Mouse (Mus musculus): ENCODE measurements around the gene Lmln. TPM values are rescaled to one million over a fixed set of nuclear protein-coding genes. Genes with fewer than 3 reads are reported as not detected.
"Not testable (repeated sequence)": the region's sequence is repeated elsewhere in the genome, so short reads cannot be mapped to it uniquely, and the experiment has no call there.

The Lmln gene
- polyA plus RNA-seq, 1 experiment from 2014 or later = 1.6 TPM

DNA sequence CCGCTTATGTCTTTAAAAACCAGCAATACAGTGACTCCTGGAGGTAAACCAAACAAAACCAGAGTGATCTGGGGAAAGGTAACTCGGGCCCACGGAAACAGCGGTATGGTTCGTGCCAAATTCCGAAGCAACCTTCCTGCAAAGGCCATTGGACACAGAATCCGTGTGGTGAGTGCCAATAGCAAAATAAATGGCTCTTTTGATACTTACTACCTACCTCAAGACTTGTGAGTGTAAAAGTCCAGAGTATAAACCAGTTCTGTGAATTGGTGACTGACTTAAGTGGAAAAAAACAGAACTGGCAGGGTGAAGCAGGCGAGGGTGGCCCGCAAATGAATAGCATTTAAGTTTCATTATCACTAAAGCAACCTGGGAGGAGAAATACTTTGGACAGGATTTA lies 3.7 kb upstream of the Lmln start:
- not testable (repeated sequence) for ATAC-seq (ENCODE audit: insufficient read depth, low FRiP score, low read depth); H3K27me3 ChIP-seq (replicated peaks); H3K4me3 ChIP-seq (replicated peaks); H3K9me3 ChIP-seq; H3K9ac ChIP-seq; H3K27ac ChIP-seq
- peak overlapping the region; percentile 54; the same call in 1 of the 2 replicates for H3K4me2 ChIP-seq
- H3K36me3 ChIP-seq = peaks cover 22% of the 10 kb centered on the region
- H3K4me1 ChIP-seq = peaks cover 29% of the 10 kb centered on the region
- 82% methylated on average over 9 of the region's 9 CpGs for WGBS

- H3K36me3 ChIP-seq = peaks cover 22% of the 10 kb centered on the region
- no peak overlapping the region for H3K4me3 ChIP-seq (replicated peaks)
- H3K4me2 ChIP-seq = no peak overlapping the region
- no peak for ATAC-seq (ENCODE audit: insufficient read depth, low FRiP score, low read depth)
- peaks cover 32% of the 10 kb centered on the region for H3K4me1 ChIP-seq
- H3K27ac ChIP-seq = no peak overlapping the region
- 72% methylated on average over 1 of the region's 1 CpGs for WGBS
- no peak overlapping the region for H3K9ac ChIP-seq
- no peaks in the 10 kb centered on the region for H3K9me3 ChIP-seq
- H3K27me3 ChIP-seq (replicated peaks) = no peaks in the 10 kb centered on the region
These were observed 2.9 kb upstream of the Lmln start for GRCm38 (mm10) chr16:33059471-33059870.

DNA sequence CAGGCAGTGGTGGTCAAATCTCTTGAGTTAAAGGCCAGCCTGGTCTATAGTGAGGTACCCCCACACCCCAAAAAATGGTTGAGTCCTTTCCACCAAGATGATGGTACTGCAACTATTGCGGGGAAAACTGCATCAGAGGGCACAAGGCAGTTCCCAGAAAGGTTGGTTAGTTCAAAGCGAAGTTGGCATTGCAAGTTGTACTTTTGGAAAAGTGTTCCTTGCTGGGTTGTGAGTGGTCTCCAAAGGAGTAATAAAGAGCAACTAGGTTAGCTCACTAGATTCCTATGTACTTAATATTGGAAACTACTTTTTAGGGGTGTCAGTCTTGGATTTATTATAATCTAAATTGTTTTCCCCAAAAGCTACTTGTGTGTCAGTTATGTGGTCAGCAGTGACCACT lies 1.4 kb upstream of the Lmln start:
- Histone ChIP-seq H3K4me1 (peaks cover 32% of the 10 kb centered on the region), H3K9me3 (no peaks in the 10 kb centered on the region), H3K27ac (no peak overlapping the region), H3K4me2 (no peak overlapping the region), H3K27me3 (replicated peaks) (no peaks in the 10 kb centered on the region), H3K4me3 (replicated peaks) (no peak overlapping the region), H3K9ac (no peak overlapping the region), H3K36me3 (peaks cover 22% of the 10 kb centered on the region)
- ATAC-seq (ENCODE audit: insufficient read depth, low FRiP score, low read depth) = no peak
- 77% methylated on average over 2 of the region's 2 CpGs for WGBS

GRCm38 (mm10) chr16:33061400-33061799 lies 921 bp upstream of the Lmln start:
- H3K9ac ChIP-seq = no peak overlapping the region
- no peak overlapping the region; the same call in 1 of the 2 replicates for H3K4me3 ChIP-seq (replicated peaks)
- 51% methylated on average over 11 of the region's 11 CpGs for WGBS
- no peak for ATAC-seq (ENCODE audit: insufficient read depth, low FRiP score, low read depth)
- no peaks in the 10 kb centered on the region for H3K9me3 ChIP-seq
- H3K36me3 ChIP-seq = peaks cover 22% of the 10 kb centered on the region
- peaks cover 32% of the 10 kb centered on the region for H3K4me1 ChIP-seq
- no peaks in the 10 kb centered on the region for H3K27me3 ChIP-seq (replicated peaks)
- H3K4me2 ChIP-seq = peak overlapping the region; percentile 87
- peak overlapping the region; percentile 82; the same call in 1 of the 2 replicates for H3K27ac ChIP-seq

DNA sequence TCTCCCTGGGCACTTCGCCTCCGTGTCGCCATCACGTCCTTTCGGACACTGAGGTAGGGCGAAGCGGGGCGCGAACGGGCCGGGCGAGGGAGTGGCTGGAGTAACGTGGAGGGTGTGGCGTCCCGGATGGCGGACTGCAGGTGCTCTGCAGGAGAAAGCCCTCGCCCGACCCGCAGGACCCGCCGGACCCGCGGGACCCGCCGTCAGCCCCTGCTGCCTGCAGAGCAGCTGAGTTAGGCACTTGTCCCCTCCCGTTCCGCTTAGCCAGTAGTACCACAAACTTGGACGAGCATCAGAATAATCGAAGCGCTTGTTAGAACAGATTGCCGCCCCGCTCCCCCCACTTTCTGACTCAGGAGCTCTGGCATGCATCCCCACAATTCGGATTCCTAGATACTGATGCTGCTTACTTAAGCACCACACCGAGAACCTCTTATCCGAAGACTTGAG lies 386 bp downstream of the Lmln start:
- WGBS = 0% methylated on average over 33 of the region's 35 CpGs
- Histone ChIP-seq H3K36me3 (peaks cover 22% of the 10 kb centered on the region), H3K9ac (peak overlapping the region; percentile 36), H3K4me1 (peaks cover 32% of the 10 kb centered on the region), H3K27me3 (replicated peaks) (no peaks in the 10 kb centered on the region), H3K4me2 (peak overlapping the region; percentile 87), H3K4me3 (replicated peaks) (peak overlapping the region; percentile 66), H3K9me3 (no peaks in the 10 kb centered on the region), H3K27ac (peak overlapping the region; percentile 82)
- peak; percentile 79 for ATAC-seq (ENCODE audit: insufficient read depth, low FRiP score, low read depth)

GRCm38 (mm10) chr16:33063267-33063666 lies 946 bp downstream of the Lmln start:
- Histone ChIP-seq H3K9ac (0 out of 2 replicates have a peak overlapping the region, but pooled peaks have one; percentile 36), H3K9me3 (no peaks in the 10 kb centered on the region), H3K27ac (peak overlapping the region; percentile 82; the same call in 1 of the 2 replicates), H3K4me1 (peaks cover 27% of the 10 kb centered on the region; the same call in 1 of the 2 replicates), H3K4me2 (peak overlapping the region; percentile 87), H3K4me3 (replicated peaks) (peak overlapping the region; percentile 66), H3K36me3 (peaks cover 22% of the 10 kb centered on the region), H3K27me3 (replicated peaks) (no peaks in the 10 kb centered on the region)
- 22% methylated on average over 7 of the region's 7 CpGs for WGBS
- ATAC-seq (ENCODE audit: insufficient read depth, low FRiP score, low read depth) = no peak

GRCm38 (mm10) chr16:33064636-33065035 lies 2.3 kb downstream of the Lmln start:
- Histone ChIP-seq H3K27me3 (replicated peaks) (no peaks in the 10 kb centered on the region), H3K9me3 (no peaks in the 10 kb centered on the region)
- WGBS = 83% methylated on average over 9 of the region's 9 CpGs

GRCm38 (mm10) chr16:33070928-33071327 lies 8.6 kb downstream of the Lmln start:
- no peak overlapping the region for H3K4me2 ChIP-seq
- H3K36me3 ChIP-seq = no peaks in the 10 kb centered on the region; the same call in 1 of the 2 replicates
- no peak for ATAC-seq (ENCODE audit: insufficient read depth, low FRiP score, low read depth)
- no peaks in the 10 kb centered on the region for H3K27me3 ChIP-seq (replicated peaks)
- H3K9me3 ChIP-seq = no peaks in the 10 kb centered on the region
- no peak overlapping the region for H3K9ac ChIP-seq
- no peak overlapping the region for H3K4me3 ChIP-seq (replicated peaks)
- H3K4me1 ChIP-seq = no peaks in the 10 kb centered on the region
- H3K27ac ChIP-seq = no peak overlapping the region

More at GRCm38 (mm10) chr16:33064636-33065035, 2.3 kb downstream of the Lmln start:
- Histone ChIP-seq H3K36me3 (peaks cover 11% of the 10 kb centered on the region), H3K4me2 (no peak overlapping the region), H3K9ac (no peak overlapping the region), H3K4me1 (peaks cover 17% of the 10 kb centered on the region; the same call in 1 of the 2 replicates), H3K27ac (no peak overlapping the region), H3K4me3 (replicated peaks) (no peak overlapping the region)
- no peak for ATAC-seq (ENCODE audit: insufficient read depth, low FRiP score, low read depth)

DNA sequence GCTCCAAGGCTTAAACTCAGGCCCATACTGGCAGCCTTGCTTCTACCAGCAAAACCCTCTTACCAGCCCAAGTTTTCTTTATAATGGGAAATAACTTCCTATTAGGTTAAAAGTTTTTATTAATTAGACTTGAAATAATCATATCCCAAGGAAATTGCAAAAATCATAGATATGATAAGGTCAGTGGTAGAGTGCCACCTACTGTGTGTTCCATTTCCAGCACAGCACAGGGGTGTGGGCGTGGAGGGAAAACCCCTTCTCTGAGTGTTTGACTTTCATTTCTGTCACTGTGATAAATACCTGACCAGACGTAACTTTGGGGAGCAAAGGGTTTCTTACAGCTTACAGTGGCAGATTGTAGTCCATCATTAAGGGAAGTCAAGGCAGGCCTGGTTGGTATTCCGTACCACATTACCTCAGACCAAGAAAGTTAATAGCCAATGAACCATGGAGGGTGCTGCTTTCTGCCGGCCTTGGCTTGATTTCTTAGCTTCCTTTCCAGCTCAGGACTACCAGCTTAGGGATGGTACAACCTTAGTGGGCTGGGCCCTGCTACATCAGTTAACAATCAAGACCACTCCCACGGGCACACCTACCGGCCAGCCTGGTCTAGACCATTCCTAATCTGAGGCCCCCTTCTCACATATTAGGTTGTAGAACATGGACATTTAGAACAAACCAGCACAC lies 10.7 kb downstream of the Lmln start:
- H3K4me1 ChIP-seq = no peaks in the 10 kb centered on the region
- H3K27ac ChIP-seq = no peak overlapping the region
- H3K36me3 ChIP-seq = no peaks in the 10 kb centered on the region; the same call in 1 of the 2 replicates
- 77% methylated on average over 6 of the region's 6 CpGs for WGBS
- ATAC-seq (ENCODE audit: insufficient read depth, low FRiP score, low read depth) = no peak
- H3K4me3 ChIP-seq (replicated peaks) = no peak overlapping the region
- no peak overlapping the region for H3K9ac ChIP-seq
- no peaks in the 10 kb centered on the region for H3K27me3 ChIP-seq (replicated peaks)
- no peak overlapping the region for H3K4me2 ChIP-seq
- H3K9me3 ChIP-seq = no peaks in the 10 kb centered on the region

GRCm38 (mm10) chr16:33074967-33075366 lies 12.6 kb downstream of the Lmln start:
- H3K4me1 ChIP-seq = no peaks in the 10 kb centered on the region
- no peaks in the 10 kb centered on the region for H3K27me3 ChIP-seq (replicated peaks)
- no peaks in the 10 kb centered on the region for H3K9me3 ChIP-seq
- no peak overlapping the region for H3K4me2 ChIP-seq
- no peak for ATAC-seq (ENCODE audit: insufficient read depth, low FRiP score, low read depth)
- WGBS = 68% methylated on average over 5 of the region's 5 CpGs
- H3K27ac ChIP-seq = no peak overlapping the region
- H3K4me3 ChIP-seq (replicated peaks) = no peak overlapping the region
- H3K9ac ChIP-seq = no peak overlapping the region
- no peaks in the 10 kb centered on the region; the same call in 1 of the 2 replicates for H3K36me3 ChIP-seq

DNA sequence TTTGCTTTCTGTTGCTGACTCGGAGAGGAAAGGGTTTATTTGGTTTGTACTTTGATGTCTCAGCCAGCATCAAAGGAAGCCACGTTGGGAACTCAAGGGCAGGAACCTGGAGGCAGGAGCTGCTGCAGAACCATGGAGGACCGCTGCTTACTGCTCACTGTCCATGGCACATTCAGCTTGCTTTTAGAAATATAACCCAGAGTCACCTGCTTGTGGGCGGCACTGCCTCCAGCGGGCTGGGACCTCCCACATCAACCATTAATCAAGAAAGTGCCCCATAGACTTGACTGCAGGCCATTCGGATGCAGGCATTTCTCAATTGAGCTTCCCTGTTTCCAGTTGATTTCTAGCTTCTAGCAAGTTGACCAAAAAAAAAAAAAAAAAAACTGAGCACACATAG lies 13.8 kb downstream of the Lmln start:
- no peak for ATAC-seq (ENCODE audit: insufficient read depth, low FRiP score, low read depth)
- Histone ChIP-seq H3K4me2 (no peak overlapping the region), H3K9ac (no peak overlapping the region), H3K36me3 (no peaks in the 10 kb centered on the region; the same call in 1 of the 2 replicates), H3K27me3 (replicated peaks) (no peaks in the 10 kb centered on the region), H3K4me1 (no peaks in the 10 kb centered on the region), H3K27ac (no peak overlapping the region), H3K4me3 (replicated peaks) (no peak overlapping the region), H3K9me3 (no peaks in the 10 kb centered on the region)
- 53% methylated on average over 6 of the region's 6 CpGs for WGBS

- H3K4me2 ChIP-seq = no peak overlapping the region
- no peaks in the 10 kb centered on the region for H3K9me3 ChIP-seq
- 87% methylated on average over 5 of the region's 5 CpGs for WGBS
- no peak overlapping the region for H3K9ac ChIP-seq
- no peak overlapping the region for H3K27ac ChIP-seq
- ATAC-seq (ENCODE audit: insufficient read depth, low FRiP score, low read depth) = no peak
- H3K27me3 ChIP-seq (replicated peaks) = no peaks in the 10 kb centered on the region
- H3K4me1 ChIP-seq = no peaks in the 10 kb centered on the region
- H3K36me3 ChIP-seq = no peaks in the 10 kb centered on the region
- H3K4me3 ChIP-seq (replicated peaks) = no peak overlapping the region
These were observed 14.8 kb downstream of the Lmln start for GRCm38 (mm10) chr16:33077069-33077627.

Data from stomach, embryonic 15.5 days (tissue).